Mouse (Mus musculus): ENCODE measurements around the gene Ccdc87. TPM values are rescaled to one million over a fixed set of nuclear protein-coding genes. Genes with fewer than 3 reads are reported as not detected.
"Not testable (repeated sequence)": the region's sequence is repeated elsewhere in the genome, so short reads cannot be mapped to it uniquely, and the experiment has no call there.

The Ccdc87 gene
- polyA plus RNA-seq, 1 experiment from 2014 or later = not detected

GRCm38 (mm10) chr19:4859081-4859480 is 19.9 kb downstream of the Ccdc87 start:
- no peaks in the 10 kb centered on the region for H3K36me3 ChIP-seq (replicated peaks; ENCODE audit: control insufficient read depth, insufficient read depth, low read depth, low read length)
- no peaks in the 10 kb centered on the region for H3K4me1 ChIP-seq (ENCODE audit: control insufficient read depth, insufficient read depth, low read length)
- no peak overlapping the region for H3K4me2 ChIP-seq (ENCODE audit: low read depth, low read length)
- H3K9ac ChIP-seq (replicated peaks; ENCODE audit: low read length) = no peak overlapping the region
- DNase-seq (ENCODE audit: low spot score) (no peak), ATAC-seq (replicated peaks; ENCODE audit: insufficient number of reproducible peaks, low FRiP score, low TSS enrichment, low read depth) (no peak)
- no peaks in the 10 kb centered on the region for H3K27me3 ChIP-seq (ENCODE audit: control insufficient read depth, insufficient read depth, low read length)
- H3K4me3 ChIP-seq (ENCODE audit: low read depth, low read length) = no peak overlapping the region
- WGBS = 80% methylated on average over 6 of the region's 6 CpGs
- no peak overlapping the region for H3K27ac ChIP-seq (replicated peaks; ENCODE audit: low read depth, low read length)
- H3K9me3 ChIP-seq (replicated peaks; ENCODE audit: control insufficient read depth, low read length) = no peaks in the 10 kb centered on the region

- H3K4me2 ChIP-seq (ENCODE audit: low read depth, low read length) = no peak overlapping the region
- no peak overlapping the region for H3K9ac ChIP-seq (replicated peaks; ENCODE audit: low read length)
- H3K9me3 ChIP-seq (replicated peaks; ENCODE audit: control insufficient read depth, low read length) = no peaks in the 10 kb centered on the region
- WGBS = 84% methylated on average over 6 of the region's 6 CpGs
- no peak overlapping the region for H3K27ac ChIP-seq (replicated peaks; ENCODE audit: low read depth, low read length)
- no peaks in the 10 kb centered on the region; the same call in 1 of the 2 replicates for H3K27me3 ChIP-seq (ENCODE audit: control insufficient read depth, insufficient read depth, low read length)
- DNase-seq (ENCODE audit: low spot score) = no peak
- H3K36me3 ChIP-seq (replicated peaks; ENCODE audit: control insufficient read depth, insufficient read depth, low read depth, low read length) = no peaks in the 10 kb centered on the region
- ATAC-seq (replicated peaks; ENCODE audit: insufficient number of reproducible peaks, low FRiP score, low TSS enrichment, low read depth) = no peak; the same call in 1 of the 2 replicates
- H3K4me3 ChIP-seq (ENCODE audit: low read depth, low read length) = no peak overlapping the region
- H3K4me1 ChIP-seq (ENCODE audit: control insufficient read depth, insufficient read depth, low read length) = no peaks in the 10 kb centered on the region
Measured at GRCm38 (mm10) chr19:4863048-4863447, 23.9 kb downstream of the Ccdc87 start.

- no peak for ATAC-seq (replicated peaks; ENCODE audit: insufficient number of reproducible peaks, low FRiP score, low TSS enrichment, low read depth)
- no peak overlapping the region for H3K9ac ChIP-seq (replicated peaks; ENCODE audit: low read length)
- no peaks in the 10 kb centered on the region for H3K36me3 ChIP-seq (replicated peaks; ENCODE audit: control insufficient read depth, insufficient read depth, low read depth, low read length)
- H3K4me3 ChIP-seq (ENCODE audit: low read depth, low read length) = no peak overlapping the region
- H3K27me3 ChIP-seq (ENCODE audit: control insufficient read depth, insufficient read depth, low read length) = no peaks in the 10 kb centered on the region; the same call in 1 of the 2 replicates
- 7% methylated on average over 16 of the region's 17 CpGs for WGBS
- peak overlapping the region; percentile 3; the same call in 1 of the 2 replicates for H3K4me2 ChIP-seq (ENCODE audit: low read depth, low read length)
- no peak overlapping the region for H3K27ac ChIP-seq (replicated peaks; ENCODE audit: low read depth, low read length)
- H3K4me1 ChIP-seq (ENCODE audit: control insufficient read depth, insufficient read depth, low read length) = no peaks in the 10 kb centered on the region
- H3K9me3 ChIP-seq (replicated peaks; ENCODE audit: control insufficient read depth, low read length) = no peaks in the 10 kb centered on the region
- DNase-seq (ENCODE audit: low spot score) = peak; percentile 14
Measured at GRCm38 (mm10) chr19:4865147-4865546, 26.0 kb downstream of the Ccdc87 start.

DNA sequence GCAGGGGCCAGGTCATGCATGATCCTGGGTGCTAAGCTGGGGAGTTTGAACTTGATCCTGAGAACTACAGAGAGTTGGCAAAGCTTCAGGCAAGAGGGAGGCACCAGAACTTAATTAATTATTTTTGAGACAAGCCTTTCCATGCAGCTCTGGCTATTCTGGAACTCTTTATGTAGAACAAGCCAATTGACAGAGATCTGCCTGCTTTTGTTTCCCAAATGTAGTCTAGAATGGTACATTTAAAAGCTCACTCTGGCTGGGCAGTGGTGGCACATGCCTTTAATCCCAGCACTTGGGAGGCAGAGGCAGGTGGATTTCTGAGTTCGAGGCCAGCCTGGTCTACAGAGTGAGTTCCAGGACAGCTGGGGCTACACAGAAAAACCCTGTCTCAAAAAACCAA is 35.4 kb downstream of the Ccdc87 start:
- WGBS = 69% methylated on average over 1 of the region's 1 CpGs
- not testable (repeated sequence) for H3K4me1 ChIP-seq (ENCODE audit: control insufficient read depth, insufficient read depth, low read length)

DNA sequence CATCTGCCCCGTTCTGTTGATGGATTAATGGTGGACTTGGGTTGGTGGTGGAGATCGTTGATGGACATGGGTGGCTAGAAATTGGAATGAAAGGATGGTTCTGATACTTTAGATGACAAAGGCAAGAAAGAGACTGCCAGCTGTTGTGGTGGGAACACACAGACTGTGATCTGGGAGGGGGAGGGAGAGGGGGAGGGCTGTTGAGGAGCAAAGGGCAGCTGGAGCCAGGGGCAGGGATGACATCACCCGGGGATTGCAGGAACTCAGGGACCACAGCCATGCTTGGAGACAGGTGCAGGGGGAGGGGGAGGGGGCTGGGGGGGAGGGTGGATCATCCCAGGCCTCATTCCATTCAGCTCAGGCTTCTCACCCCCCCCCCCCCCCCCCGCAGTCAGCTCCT is 37.1 kb downstream of the Ccdc87 start:
- H3K27me3 ChIP-seq (ENCODE audit: control insufficient read depth, insufficient read depth, low read length) = no peaks in the 10 kb centered on the region
- H3K36me3 ChIP-seq (replicated peaks; ENCODE audit: control insufficient read depth, insufficient read depth, low read depth, low read length) = no peaks in the 10 kb centered on the region
- DNase-seq (ENCODE audit: low spot score) = no peak
- ATAC-seq (replicated peaks; ENCODE audit: insufficient number of reproducible peaks, low FRiP score, low TSS enrichment, low read depth) = no peak
- H3K4me2 ChIP-seq (ENCODE audit: low read depth, low read length) = no peak overlapping the region
- H3K9ac ChIP-seq (replicated peaks; ENCODE audit: low read length) = no peak overlapping the region
- no peaks in the 10 kb centered on the region; the same call in 1 of the 2 replicates for H3K4me1 ChIP-seq (ENCODE audit: control insufficient read depth, insufficient read depth, low read length)
- H3K4me3 ChIP-seq (ENCODE audit: low read depth, low read length) = no peak overlapping the region
- H3K27ac ChIP-seq (replicated peaks; ENCODE audit: low read depth, low read length) = no peak overlapping the region
- no peaks in the 10 kb centered on the region for H3K9me3 ChIP-seq (replicated peaks; ENCODE audit: control insufficient read depth, low read length)
- 73% methylated on average over 3 of the region's 4 CpGs for WGBS

More for the DNA sequence above, 35.4 kb downstream of the Ccdc87 start:
- not testable (repeated sequence) for H3K9me3 ChIP-seq (replicated peaks; ENCODE audit: control insufficient read depth, low read length); DNase-seq (ENCODE audit: low spot score); H3K4me3 ChIP-seq (ENCODE audit: low read depth, low read length); ATAC-seq (replicated peaks; ENCODE audit: insufficient number of reproducible peaks, low FRiP score, low TSS enrichment, low read depth); H3K27me3 ChIP-seq (ENCODE audit: control insufficient read depth, insufficient read depth, low read length); H3K9ac ChIP-seq (replicated peaks; ENCODE audit: low read length); H3K36me3 ChIP-seq (replicated peaks; ENCODE audit: control insufficient read depth, insufficient read depth, low read depth, low read length); H3K4me2 ChIP-seq (ENCODE audit: low read depth, low read length); H3K27ac ChIP-seq (replicated peaks; ENCODE audit: low read depth, low read length)

DNA sequence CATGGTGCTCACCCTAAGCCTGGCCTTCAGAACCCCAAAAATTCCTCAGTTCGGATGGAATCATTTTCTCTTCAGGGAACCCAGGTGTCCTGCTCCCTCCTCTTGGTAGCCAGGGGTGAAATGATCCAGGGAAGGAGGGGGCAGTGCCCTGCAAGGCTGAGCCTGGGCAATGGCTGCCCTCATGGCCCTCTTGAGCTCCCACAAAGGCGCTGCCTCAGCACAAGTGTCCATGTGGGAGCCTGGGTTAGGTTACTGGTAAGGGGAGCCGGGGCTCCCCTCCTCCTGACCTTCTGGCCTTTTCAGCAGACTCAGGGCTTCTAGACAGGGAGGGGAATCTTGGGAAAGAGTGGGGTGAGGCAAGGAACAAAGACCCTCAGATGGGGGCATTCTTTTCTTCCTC is 37.6 kb downstream of the Ccdc87 start:
- H3K27ac ChIP-seq (replicated peaks; ENCODE audit: low read depth, low read length) = no peak overlapping the region
- no peak overlapping the region for H3K9ac ChIP-seq (replicated peaks; ENCODE audit: low read length)
- no peak overlapping the region for H3K4me3 ChIP-seq (ENCODE audit: low read depth, low read length)
- DNase-seq (ENCODE audit: low spot score) (no peak), ATAC-seq (replicated peaks; ENCODE audit: insufficient number of reproducible peaks, low FRiP score, low TSS enrichment, low read depth) (no peak)
- no peaks in the 10 kb centered on the region for H3K36me3 ChIP-seq (replicated peaks; ENCODE audit: control insufficient read depth, insufficient read depth, low read depth, low read length)
- H3K4me2 ChIP-seq (ENCODE audit: low read depth, low read length) = no peak overlapping the region
- 62% methylated on average over 3 of the region's 3 CpGs for WGBS
- no peaks in the 10 kb centered on the region for H3K9me3 ChIP-seq (replicated peaks; ENCODE audit: control insufficient read depth, low read length)
- H3K27me3 ChIP-seq (ENCODE audit: control insufficient read depth, insufficient read depth, low read length) = no peaks in the 10 kb centered on the region
- H3K4me1 ChIP-seq (ENCODE audit: control insufficient read depth, insufficient read depth, low read length) = no peaks in the 10 kb centered on the region; the same call in 1 of the 2 replicates

DNA sequence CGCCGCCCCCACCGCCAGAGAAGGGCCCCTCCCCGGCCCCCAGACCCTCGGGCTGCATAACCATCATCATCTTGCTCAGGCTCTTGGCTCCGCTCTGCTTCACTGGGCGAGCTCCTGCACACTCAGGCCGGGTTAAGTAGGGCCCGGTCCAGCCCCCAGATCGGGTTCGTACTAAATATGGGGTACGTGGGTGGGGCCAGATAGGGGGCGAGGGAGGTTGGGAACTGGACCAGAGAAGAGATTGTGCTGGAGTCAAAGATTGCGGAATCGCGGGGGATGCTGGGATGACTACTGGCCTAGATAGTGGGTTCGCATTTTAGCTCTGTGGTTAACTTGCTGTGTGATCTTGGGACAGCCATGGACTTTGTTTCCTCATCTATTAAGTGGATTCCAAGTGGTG is 38.6 kb downstream of the Ccdc87 start, which contains the start of gene Actn3:
Gene Actn3, minus strand, starts transcription at position 125 of the 400 bp plus-strand sequence.
- Histone ChIP-seq H3K27me3 (ENCODE audit: control insufficient read depth, insufficient read depth, low read length) (no peaks in the 10 kb centered on the region), H3K4me1 (ENCODE audit: control insufficient read depth, insufficient read depth, low read length) (no peaks in the 10 kb centered on the region; the same call in 1 of the 2 replicates), H3K4me2 (ENCODE audit: low read depth, low read length) (peak within 1 kb of the TSS; percentile 96), H3K4me3 (ENCODE audit: low read depth, low read length) (peak within 1 kb of the TSS; percentile 91), H3K36me3 (replicated peaks; ENCODE audit: control insufficient read depth, insufficient read depth, low read depth, low read length) (no peaks in the 10 kb centered on the region), H3K9ac (replicated peaks; ENCODE audit: low read length) (peak within 1 kb of the TSS; percentile 81), H3K27ac (replicated peaks; ENCODE audit: low read depth, low read length) (peak within 1 kb of the TSS; percentile 52), H3K9me3 (replicated peaks; ENCODE audit: control insufficient read depth, low read length) (no peaks in the 10 kb centered on the region)
- ATAC-seq (replicated peaks; ENCODE audit: insufficient number of reproducible peaks, low FRiP score, low TSS enrichment, low read depth) (0 out of 2 replicates have a peak, but pooled peaks have one; percentile 21), DNase-seq (ENCODE audit: low spot score) (peak; percentile 23)
- 4% methylated on average over 17 of the region's 17 CpGs for WGBS

GRCm38 (mm10) chr19:4878405-4879323 is 39.5 kb downstream of the Ccdc87 start, which contains the start of gene Zdhhc24:
Gene Zdhhc24 (plus strand): TSS chr19:4878668.
- peak; percentile 96 for DNase-seq (ENCODE audit: low spot score)
- Histone ChIP-seq H3K9ac (replicated peaks; ENCODE audit: low read length) (peak within 1 kb of the TSS; percentile 81), H3K9me3 (replicated peaks; ENCODE audit: control insufficient read depth, low read length) (no peaks in the 10 kb centered on the region), H3K36me3 (replicated peaks; ENCODE audit: control insufficient read depth, insufficient read depth, low read depth, low read length) (no peaks in the 10 kb centered on the region), H3K27ac (replicated peaks; ENCODE audit: low read depth, low read length) (peak within 1 kb of the TSS; percentile 52), H3K4me2 (ENCODE audit: low read depth, low read length) (peak within 1 kb of the TSS; percentile 96), H3K4me3 (ENCODE audit: low read depth, low read length) (peak within 1 kb of the TSS; percentile 91), H3K27me3 (ENCODE audit: control insufficient read depth, insufficient read depth, low read length) (no peaks in the 10 kb centered on the region), H3K4me1 (ENCODE audit: control insufficient read depth, insufficient read depth, low read length) (no peaks in the 10 kb centered on the region; the same call in 1 of the 2 replicates)
- WGBS = 2% methylated on average over 52 of the region's 52 CpGs
- ATAC-seq (replicated peaks; ENCODE audit: insufficient number of reproducible peaks, low FRiP score, low TSS enrichment, low read depth) = peak; percentile 93
